8 mouse cellular contexts compared by ENCODE assay signal in the genomic region with DNA sequence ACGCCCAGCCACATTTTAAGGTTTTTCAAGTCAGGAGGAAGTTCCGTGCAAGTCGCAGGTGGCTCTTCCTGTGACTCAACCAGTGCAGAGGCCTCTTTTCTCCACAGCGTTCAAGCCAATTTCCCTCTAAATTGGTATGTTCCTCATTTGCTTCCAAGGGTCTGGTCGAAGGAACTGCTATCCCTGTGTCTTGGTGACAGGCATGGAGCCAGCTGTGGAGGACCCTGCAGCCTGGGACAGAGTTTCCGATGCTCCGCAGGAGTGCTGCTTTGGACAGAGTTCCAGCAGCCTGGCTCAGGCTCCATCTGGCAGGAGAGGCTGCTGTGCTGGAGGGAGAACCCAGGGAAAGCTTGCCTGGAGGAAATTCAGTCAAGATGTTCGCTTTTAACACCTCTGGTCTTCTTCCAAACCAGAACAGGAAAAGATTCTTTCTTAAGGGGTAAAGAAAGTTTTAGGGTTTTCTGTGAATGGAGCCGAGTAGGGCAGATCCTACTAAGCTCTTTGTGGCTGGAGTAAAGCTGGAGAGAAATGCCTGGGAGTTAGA. TPM values are rescaled to one million over a fixed set of nuclear protein-coding genes. Genes with fewer than 3 reads are reported as not detected.
DNase-seq lines count a peak whose midpoint lies in the region; ATAC-seq and TF ChIP-seq lines count a peak whose summit lies in the region.

No protein-coding gene starts in this region.

- peak; percentile 90 for ATAC-seq in frontal cortex, adult (ENCODE audit: low TSS enrichment)

- H3K27ac ChIP-seq in heart, embryonic 10.5 days: no peak overlapping the region
- peak overlapping the region; percentile 33; the same call in 1 of the 2 replicates for H3K27ac ChIP-seq in layer of hippocampus, adult 2 months

- H3K27me3 ChIP-seq in heart, embryonic 10.5 days (ENCODE audit: insufficient read depth, poor library complexity, severe bottlenecking): peaks cover 5% of the 10 kb centered on the region; the same call in 1 of the 2 replicates

- DNase-seq in heart, adult 11 months: peak; percentile 97
- no peak for DNase-seq in heart, embryonic 10.5 days (ENCODE audit: low spot score)
- DNase-seq in NIH3T3 (ENCODE audit: low read depth): peak; percentile 83
- peak; percentile 35 to 37 for DNase-seq in layer of hippocampus, adult 2 months (ENCODE audit: low spot score in 2 of 2)
- DNase-seq in ovary, adult 18-20 months (ENCODE audit: low spot score): peak; percentile 10
- DNase-seq in spleen, adult 12 weeks (ENCODE audit: low spot score): no peak
- no peak for DNase-seq in thymus, postnatal 25 days

- H3K9me3 ChIP-seq in heart, embryonic 10.5 days: no peaks in the 10 kb centered on the region

- WGBS in heart, embryonic 10.5 days: 51% methylated on average over 9 of the region's 9 CpGs

- H3K4me3 ChIP-seq in heart, embryonic 10.5 days: no peak overlapping the region
- H3K4me3 ChIP-seq in layer of hippocampus, adult 2 months: no peak overlapping the region

- H3K36me3 ChIP-seq in heart, embryonic 10.5 days: no peaks in the 10 kb centered on the region

- TF ChIP-seq CTCF in layer of hippocampus, adult 2 months (conservative IDR thresholded peaks at IDR 0.05): no peak

- peaks cover 39% of the 10 kb centered on the region for H3K4me1 ChIP-seq in heart, embryonic 10.5 days

RNA-seq across cellular contexts. Expression of a gene that starts 27.1 kb away (rescaled TPM):
- polyA plus RNA-seq in heart, embryonic 10.5 days (2016; fragmentation: Nextera tagmentation; extraction: Ambion mirVana): 3.0 and 6.1 TPM in 2 replicates
- total RNA-seq in layer of hippocampus, adult 2 months (2021): 100 to 1,000 TPM; 453 to 462 TPM

Comparison
In these comparisons a context has a peak if more than half of its experiments do, and no peak if none do; other contexts are left out.
1. DNase-seq: peak in heart, adult 11 months (single experiment), NIH3T3 (single experiment), layer of hippocampus, adult 2 months (2 of 2) and ovary, adult 18-20 months (single experiment); none in heart, embryonic 10.5 days (single experiment), spleen, adult 12 weeks (single experiment) and thymus, postnatal 25 days (single experiment).